19 mouse cellular contexts compared by ENCODE assay signal in genomic region chr5:81427393-81427792, GRCm38 (mm10).
DNase-seq lines count a peak whose midpoint lies in the region; ATAC-seq lines count a peak whose summit lies in the region.
"Had no signal": no experiment of that assay in that cellular context is flagged by ENCODE, and none has a peak within 500 bp of the region (broad histone marks: within the 10 kb centered on the region; RNA-seq: fewer than 3 reads in every experiment).

No protein-coding gene starts in this region.

- DNase-seq in retina, embryonic 14.5 days (ENCODE audit: low spot score) = peak; percentile 13
- no peak for DNase-seq in retina, postnatal 1 day
- peak; percentile 4 for DNase-seq in large intestine, adult 2 months (ENCODE audit: low read depth, low spot score)
- DNase-seq in cerebellum, adult 9-10 months = no peak
- no peak for DNase-seq in yolk sac, embryonic 10.5 days (ENCODE audit: low spot score)
- DNase-seq: adrenal gland, postnatal 10 days; cerebellum, adult 11 months; cerebellum, adult 8-10 months; cerebellum, postnatal 25 days; gastrocnemius, postnatal 36 days; heart, adult 18-20 months; heart, postnatal 10 days; heart, postnatal 4 days had no signal

- no peaks in the 10 kb centered on the region for H3K36me3 ChIP-seq in liver, embryonic 16.5 days (ENCODE audit: control insufficient read depth, insufficient read depth)
- no peaks in the 10 kb centered on the region for H3K36me3 ChIP-seq in liver, embryonic 12.5 days
- H3K36me3 ChIP-seq: embryonic facial prominence, embryonic 12.5 days; forebrain, embryonic 15.5 days; heart, embryonic 10.5 days had no signal

- ATAC-seq in liver, embryonic 16.5 days (ENCODE audit: low read depth) = peak; percentile 51; the same call in 1 of the 2 replicates
- ATAC-seq in liver, embryonic 12.5 days = no peak
- ATAC-seq: forebrain, embryonic 15.5 days had no signal

- H3K9ac ChIP-seq in liver, embryonic 16.5 days (ENCODE audit: low read depth, low read length) = no peak overlapping the region
- no peak overlapping the region for H3K9ac ChIP-seq in liver, embryonic 12.5 days
- H3K9ac ChIP-seq: embryonic facial prominence, embryonic 12.5 days; forebrain, embryonic 15.5 days; hindbrain, embryonic 13.5 days had no signal

- no peak overlapping the region for H3K4me2 ChIP-seq in liver, embryonic 16.5 days (ENCODE audit: low read depth, low read length)
- no peak overlapping the region for H3K4me2 ChIP-seq in liver, embryonic 12.5 days
- H3K4me2 ChIP-seq: embryonic facial prominence, embryonic 12.5 days; forebrain, embryonic 15.5 days; hindbrain, embryonic 13.5 days had no signal

- WGBS in liver, embryonic 16.5 days (ENCODE audit: insufficient replicate concordance) = 66% methylated on average over 5 of the region's 5 CpGs
- WGBS in liver, embryonic 12.5 days (ENCODE audit: insufficient replicate concordance) = 76% methylated on average over 5 of the region's 5 CpGs
- 30% methylated on average over 5 of the region's 5 CpGs for WGBS in large intestine, adult 2 months

- no peaks in the 10 kb centered on the region for H3K4me1 ChIP-seq in liver, embryonic 16.5 days (ENCODE audit: control insufficient read depth, low read depth, low read length)
- H3K4me1 ChIP-seq in liver, embryonic 12.5 days = no peaks in the 10 kb centered on the region
- H3K4me1 ChIP-seq: embryonic facial prominence, embryonic 12.5 days; forebrain, embryonic 15.5 days; heart, embryonic 10.5 days; hindbrain, embryonic 13.5 days had no signal

- H3K9me3 ChIP-seq in liver, embryonic 16.5 days (replicated peaks; ENCODE audit: control insufficient read depth, low read length) = no peaks in the 10 kb centered on the region
- H3K9me3 ChIP-seq in liver, embryonic 12.5 days (replicated peaks) = no peaks in the 10 kb centered on the region
- H3K9me3 ChIP-seq: embryonic facial prominence, embryonic 12.5 days; forebrain, embryonic 15.5 days; heart, embryonic 10.5 days; hindbrain, embryonic 13.5 days had no signal

- no peak overlapping the region for H3K4me3 ChIP-seq in liver, embryonic 16.5 days (ENCODE audit: low read depth, low read length)
- H3K4me3 ChIP-seq in liver, embryonic 12.5 days = no peak overlapping the region
- H3K4me3 ChIP-seq: embryonic facial prominence, embryonic 12.5 days; forebrain, embryonic 15.5 days; heart, embryonic 10.5 days; hindbrain, embryonic 13.5 days had no signal

- no peaks in the 10 kb centered on the region for H3K27me3 ChIP-seq in liver, embryonic 16.5 days (ENCODE audit: control insufficient read depth, insufficient read depth, low read depth, low read length)
- no peaks in the 10 kb centered on the region for H3K27me3 ChIP-seq in liver, embryonic 12.5 days (replicated peaks)
- H3K27me3 ChIP-seq: embryonic facial prominence, embryonic 12.5 days; forebrain, embryonic 15.5 days; hindbrain, embryonic 13.5 days had no signal

- H3K27ac ChIP-seq in liver, embryonic 16.5 days (ENCODE audit: low read length) = no peak overlapping the region
- no peak overlapping the region for H3K27ac ChIP-seq in liver, embryonic 12.5 days
- H3K27ac ChIP-seq: embryonic facial prominence, embryonic 12.5 days; forebrain, embryonic 15.5 days; heart, embryonic 10.5 days; hindbrain, embryonic 13.5 days had no signal

Comparison
In these comparisons a context has a peak if more than half of its experiments do, and no peak if none do; other contexts are left out.
1. DNase-seq: peak in retina, embryonic 14.5 days (single experiment) and large intestine, adult 2 months (single experiment); none in retina, postnatal 1 day (single experiment), cerebellum, adult 9-10 months (single experiment) and yolk sac, embryonic 10.5 days (single experiment).